Mouse (Mus musculus): ENCODE results near the gene Mns1.
"Not testable (repeated sequence)": the region's sequence is repeated elsewhere in the genome, so short reads cannot be mapped to it uniquely, and the experiment has no call there.

Gene Mns1

GRCm38 (mm10) chr9:72425300-72425850 lies 12.4 kb upstream of the Mns1 start:
- no peak for DNase-seq (ENCODE audit: low spot score in 2 of 2)

GRCm38 (mm10) chr9:72427861-72428260 lies 9.9 kb upstream of the Mns1 start:
- DNase-seq (ENCODE audit: low spot score in 2 of 2) = no peak

GRCm38 (mm10) chr9:72434876-72435275 lies 2.9 kb upstream of the Mns1 start:
- no peak for DNase-seq (ENCODE audit: low spot score in 2 of 2)

- DNase-seq (ENCODE audit: low spot score in 2 of 2) = no peak
These were observed 938 bp downstream of the Mns1 start for GRCm38 (mm10) chr9:72438749-72439148.

GRCm38 (mm10) chr9:72440358-72440757 lies 2.5 kb downstream of the Mns1 start:
- no peak for DNase-seq (ENCODE audit: low spot score in 2 of 2)

GRCm38 (mm10) chr9:72440948-72441926 lies 3.4 kb downstream of the Mns1 start:
- DNase-seq (ENCODE audit: low spot score in 2 of 2) = no peak

GRCm38 (mm10) chr9:72441927-72442715 lies 4.3 kb downstream of the Mns1 start:
- no peak for DNase-seq (ENCODE audit: low spot score in 2 of 2)

GRCm38 (mm10) chr9:72448026-72448425 lies 10.2 kb downstream of the Mns1 start:
- DNase-seq (ENCODE audit: low spot score in 2 of 2) = peak; percentile 12 to 26

- DNase-seq (ENCODE audit: low spot score in 2 of 2) = peak; percentile 55 to 65
These were observed 11.6 kb downstream of the Mns1 start for GRCm38 (mm10) chr9:72449367-72449766.

- no peak for DNase-seq (ENCODE audit: low spot score in 2 of 2)
These were observed 12.0 kb downstream of the Mns1 start for GRCm38 (mm10) chr9:72449841-72450240.

- no peak for DNase-seq (ENCODE audit: low spot score in 2 of 2)
These were observed 12.6 kb downstream of the Mns1 start for GRCm38 (mm10) chr9:72450363-72450762.

- no peak for DNase-seq (ENCODE audit: low spot score in 2 of 2)
These were observed 13.3 kb downstream of the Mns1 start for GRCm38 (mm10) chr9:72451111-72451510.

GRCm38 (mm10) chr9:72454281-72454680 lies 16.5 kb downstream of the Mns1 start:
- not testable (repeated sequence) for DNase-seq (ENCODE audit: low spot score in 2 of 2)

- no peak for DNase-seq (ENCODE audit: low spot score in 2 of 2)
These were observed 18.6 kb downstream of the Mns1 start for GRCm38 (mm10) chr9:72456374-72456773.

- DNase-seq (ENCODE audit: low spot score in 2 of 2) = peak; percentile 37 to 46
These were observed 20.4 kb downstream of the Mns1 start for GRCm38 (mm10) chr9:72458233-72458632.

GRCm38 (mm10) chr9:72459703-72460102 lies 21.9 kb downstream of the Mns1 start:
- DNase-seq (ENCODE audit: low spot score in 2 of 2) = no peak

GRCm38 (mm10) chr9:72460767-72461166 lies 23.0 kb downstream of the Mns1 start:
- DNase-seq (ENCODE audit: low spot score in 2 of 2) = no peak

GRCm38 (mm10) chr9:72462427-72462826 lies 24.6 kb downstream of the Mns1 start:
- no peak for DNase-seq (ENCODE audit: low spot score in 2 of 2)

- DNase-seq (ENCODE audit: low spot score in 2 of 2) = no peak
These were observed 27.0 kb downstream of the Mns1 start for GRCm38 (mm10) chr9:72464806-72465205.

- DNase-seq (ENCODE audit: low spot score in 2 of 2) = no peak
These were observed 28.0 kb downstream of the Mns1 start for GRCm38 (mm10) chr9:72465754-72466181.

- DNase-seq (ENCODE audit: low spot score in 2 of 2) = peak in 1 of 2 experiments; percentile 5
These were observed 30.0 kb downstream of the Mns1 start for GRCm38 (mm10) chr9:72467551-72468407.

Data from heart, adult 9 months (tissue).